Mouse (Mus musculus) natural killer cell, adult 2 months (primary cell): ENCODE measurements around the gene Ankrd55.
"Not testable (repeated sequence)": the region's sequence is repeated elsewhere in the genome, so short reads cannot be mapped to it uniquely, and the experiment has no call there.

Source experiments
- DNase-seq, 2 experiments: peaks; one replicate each; pipeline ENCODE4 v3.0.0; 2022; ENCODE audit warnings: low spot score in 2 of 2

Ankrd55 gene

DNA sequence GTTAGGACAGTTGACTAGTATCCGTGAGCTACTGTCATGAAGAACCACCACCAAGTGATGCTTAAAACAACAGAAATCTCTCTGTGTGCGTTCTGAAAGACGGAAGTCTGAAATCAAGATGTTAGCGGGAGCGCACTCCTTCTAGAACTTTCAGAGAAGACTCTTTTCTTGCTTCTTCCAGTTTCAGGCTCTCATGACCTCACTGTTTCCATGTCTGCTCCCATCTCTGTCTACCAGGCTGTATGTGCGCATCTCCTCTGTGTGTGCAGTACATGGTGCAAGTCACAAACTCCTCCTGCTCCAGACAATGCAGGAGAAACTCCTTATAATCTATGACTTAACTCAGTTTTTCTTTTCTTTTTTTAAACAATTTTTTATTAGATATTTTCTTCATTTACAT lies 4.8 kb downstream of the Ankrd55 start:
- DNase-seq: no peak

- DNase-seq: no peak
Observed at GRCm38 (mm10) chr13:112294446-112294845, 6.2 kb downstream of the Ankrd55 start.

DNA sequence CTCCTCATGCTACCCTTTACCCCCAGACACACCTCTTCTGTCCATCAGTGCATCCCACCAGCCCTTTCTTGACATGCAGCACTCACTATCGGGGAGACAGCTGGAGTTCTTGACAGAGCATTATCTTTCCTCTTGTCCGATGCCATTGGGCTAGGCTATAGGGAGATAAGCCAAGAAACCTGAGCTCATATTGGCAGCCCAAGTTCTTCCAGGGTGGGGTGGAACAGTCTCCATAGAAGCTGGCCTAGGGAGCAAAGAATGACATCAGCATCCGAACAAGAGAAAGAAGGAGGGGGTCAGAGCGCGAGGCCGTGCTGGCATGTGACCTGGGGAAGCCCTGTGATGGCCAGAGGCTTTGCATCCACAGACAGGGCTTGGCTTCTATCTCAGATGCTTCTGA lies 9.5 kb downstream of the Ankrd55 start:
- no peak for DNase-seq

DNA sequence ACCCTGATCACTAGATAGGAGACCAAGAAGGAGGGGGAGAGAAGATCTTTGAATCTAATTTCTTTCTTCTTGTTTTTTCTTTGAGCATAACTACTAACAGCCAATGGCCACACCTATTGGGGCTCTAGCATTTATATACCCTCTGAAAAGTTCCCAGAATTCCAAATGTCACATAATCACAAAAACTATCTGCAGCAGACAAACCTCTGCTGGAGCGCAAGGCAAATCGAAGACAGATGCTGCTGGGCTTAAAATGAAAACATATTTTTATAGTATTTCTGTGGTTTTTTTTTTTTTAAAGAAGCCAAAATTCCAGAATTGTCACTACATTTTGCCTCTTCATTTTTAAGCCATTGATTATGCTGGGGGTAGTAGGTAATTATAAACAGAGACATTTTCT lies 15.2 kb downstream of the Ankrd55 start:
- no peak for DNase-seq

DNA sequence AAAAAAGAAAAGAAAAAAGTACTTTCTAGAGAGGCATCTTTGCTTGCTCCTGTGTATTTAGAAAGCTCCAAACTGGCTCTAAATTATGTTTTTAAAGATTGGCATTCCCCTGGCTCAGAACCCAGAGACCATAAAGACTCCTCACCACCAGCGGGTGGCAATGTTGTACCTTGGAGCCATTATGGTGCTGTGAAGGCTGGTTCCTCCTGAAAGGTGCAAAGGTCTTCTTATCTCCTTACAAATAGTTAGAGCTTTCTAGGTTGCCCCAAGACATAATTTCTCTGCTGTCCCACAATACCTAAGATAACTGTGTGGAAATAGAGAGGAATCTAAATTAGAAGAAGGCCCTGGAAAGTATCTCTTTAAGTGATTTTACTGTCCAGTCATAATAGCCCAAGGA lies 20.4 kb downstream of the Ankrd55 start:
- DNase-seq: peak; percentile 11 to 72

DNA sequence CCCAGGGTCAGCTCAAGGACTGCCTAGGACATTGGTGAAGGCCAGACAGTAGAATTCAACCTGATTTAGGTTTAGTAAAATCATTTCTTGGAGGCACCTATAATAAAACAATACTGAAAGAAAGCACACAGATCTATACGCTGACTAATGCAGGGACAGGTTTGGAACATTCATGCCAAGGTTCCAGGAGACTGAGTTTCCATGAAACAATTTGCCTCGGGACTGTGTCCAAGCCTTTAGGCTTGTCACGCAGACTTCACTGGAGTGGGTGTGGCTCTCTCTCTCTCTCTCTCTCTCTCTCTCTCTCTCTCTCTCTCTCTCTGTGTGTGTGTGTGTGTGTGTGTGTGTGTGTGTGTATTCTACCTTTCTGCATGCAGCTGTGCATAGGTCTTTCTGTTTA lies 23.4 kb downstream of the Ankrd55 start:
- not testable (repeated sequence) for DNase-seq

DNA sequence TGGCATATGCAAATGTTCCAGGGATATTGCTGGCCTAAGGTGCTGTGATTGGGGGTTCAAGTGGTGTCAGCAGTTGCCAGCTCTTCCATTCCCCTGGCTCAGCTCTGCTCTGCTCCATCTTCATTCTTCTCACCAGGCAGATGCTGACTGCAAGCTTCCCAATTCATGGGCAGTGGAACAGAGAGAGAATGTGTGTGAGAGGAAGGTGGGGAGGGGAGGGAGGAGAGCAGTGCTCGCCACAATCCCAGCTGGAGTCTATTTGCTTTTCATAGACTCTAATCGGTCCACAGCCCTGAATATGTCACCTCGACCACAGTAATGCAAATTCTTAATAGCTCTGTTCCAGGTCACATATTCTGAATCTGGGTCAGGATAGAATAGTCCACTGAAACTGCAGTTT lies 27.2 kb downstream of the Ankrd55 start:
- DNase-seq: no peak

- DNase-seq: no peak
Observed at GRCm38 (mm10) chr13:112316622-112317482, 28.6 kb downstream of the Ankrd55 start.

DNA sequence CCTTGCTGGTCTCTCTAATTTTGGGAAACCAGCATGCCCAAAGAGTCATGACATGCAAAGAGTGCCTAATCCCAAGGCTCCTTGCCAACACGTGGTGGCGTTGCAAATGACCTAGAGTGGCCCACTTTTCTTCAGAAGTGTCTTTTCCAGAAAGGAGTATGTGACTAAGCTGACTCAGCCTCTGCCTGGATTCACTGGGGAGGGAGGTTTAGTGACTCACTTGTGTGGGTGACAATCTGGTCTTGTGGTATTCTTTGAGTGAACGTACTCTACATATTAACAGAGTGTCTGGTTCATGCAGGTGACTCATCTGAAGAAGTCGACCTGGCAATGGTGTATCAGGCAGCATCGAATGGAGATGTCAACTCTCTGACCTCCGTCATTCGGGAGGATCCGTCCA lies 29.9 kb downstream of the Ankrd55 start:
- DNase-seq: no peak

DNA sequence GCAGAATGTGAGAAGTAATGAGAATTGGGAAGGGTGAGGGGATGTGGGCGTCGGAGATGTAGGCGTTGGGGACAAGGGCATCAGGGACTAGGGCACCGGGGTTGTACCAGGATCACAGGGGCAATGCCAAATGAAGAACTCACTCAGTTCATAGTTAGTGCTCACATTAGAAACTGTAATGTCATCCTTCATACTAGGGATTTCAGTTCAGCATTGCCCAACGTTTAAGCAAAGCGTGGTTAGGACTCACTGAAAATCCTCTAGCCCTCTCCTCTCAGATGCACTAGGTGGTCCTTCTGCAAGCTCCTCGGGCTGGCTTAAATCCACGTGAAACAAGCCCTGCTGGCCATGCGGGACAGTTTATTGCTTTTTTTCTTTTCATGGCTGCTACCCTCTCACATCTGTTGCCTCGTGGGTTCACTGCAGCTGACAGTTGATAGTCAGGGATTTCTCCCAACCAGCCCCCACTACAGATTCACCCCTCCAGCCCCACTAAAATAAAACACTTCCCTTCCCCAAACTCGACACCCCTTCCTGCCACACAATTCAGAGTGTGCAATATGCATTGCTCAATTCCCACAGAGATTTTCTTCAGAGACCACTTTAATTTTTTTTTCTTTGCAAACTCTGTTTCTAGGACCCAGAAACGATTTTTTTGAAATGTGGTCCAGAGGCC lies 35.5 kb downstream of the Ankrd55 start:
- no peak for DNase-seq

DNA sequence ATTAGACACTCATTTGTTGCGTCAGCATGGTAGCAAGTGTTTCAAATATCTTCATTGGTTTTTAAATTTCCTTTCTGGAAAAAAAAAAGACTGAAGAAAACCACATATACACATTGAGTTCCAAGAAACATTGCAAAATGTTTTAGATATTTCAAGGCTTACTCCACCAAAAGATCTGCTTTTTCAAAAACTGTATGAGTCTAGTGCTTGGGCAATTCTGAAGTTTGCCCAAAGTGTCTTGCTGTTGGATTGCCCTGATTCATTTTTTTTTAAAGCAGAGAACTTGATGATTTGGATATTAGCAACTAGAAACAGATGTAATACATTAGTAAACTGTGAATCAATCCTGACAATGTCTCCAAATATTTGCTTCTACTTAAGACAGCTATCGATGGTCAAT lies 36.9 kb downstream of the Ankrd55 start:
- no peak for DNase-seq

DNA sequence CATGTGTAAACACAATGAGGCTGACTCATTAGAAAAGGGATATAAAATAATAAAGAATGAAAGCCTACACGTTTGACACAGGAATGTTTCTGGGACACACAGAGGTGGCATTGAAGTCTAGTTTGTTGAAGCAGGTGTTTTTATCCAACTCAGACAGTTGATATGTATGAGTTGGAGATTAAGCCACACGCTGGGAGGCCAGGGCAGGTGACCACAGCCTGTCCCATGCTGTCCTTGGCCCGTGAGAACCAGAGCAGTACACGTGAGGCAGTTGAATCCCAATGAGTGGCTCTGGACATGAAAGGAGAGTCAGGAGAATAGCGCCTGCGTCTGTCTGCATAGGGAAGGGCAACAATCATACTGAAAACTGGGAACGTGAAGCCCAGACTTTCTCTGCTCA lies 38.2 kb downstream of the Ankrd55 start:
- no peak for DNase-seq

- DNase-seq: no peak
Observed at GRCm38 (mm10) chr13:112326977-112327376, 38.7 kb downstream of the Ankrd55 start.

GRCm38 (mm10) chr13:112327511-112327910 lies 39.3 kb downstream of the Ankrd55 start:
- no peak for DNase-seq

- DNase-seq: no peak
Observed at GRCm38 (mm10) chr13:112330257-112330656, 42.0 kb downstream of the Ankrd55 start.

GRCm38 (mm10) chr13:112330919-112331681 lies 42.8 kb downstream of the Ankrd55 start:
- DNase-seq: no peak

- DNase-seq: no peak
Observed at GRCm38 (mm10) chr13:112331682-112332061, 43.4 kb downstream of the Ankrd55 start.

- DNase-seq: no peak
Observed at GRCm38 (mm10) chr13:112335531-112335930, 47.3 kb downstream of the Ankrd55 start.

DNA sequence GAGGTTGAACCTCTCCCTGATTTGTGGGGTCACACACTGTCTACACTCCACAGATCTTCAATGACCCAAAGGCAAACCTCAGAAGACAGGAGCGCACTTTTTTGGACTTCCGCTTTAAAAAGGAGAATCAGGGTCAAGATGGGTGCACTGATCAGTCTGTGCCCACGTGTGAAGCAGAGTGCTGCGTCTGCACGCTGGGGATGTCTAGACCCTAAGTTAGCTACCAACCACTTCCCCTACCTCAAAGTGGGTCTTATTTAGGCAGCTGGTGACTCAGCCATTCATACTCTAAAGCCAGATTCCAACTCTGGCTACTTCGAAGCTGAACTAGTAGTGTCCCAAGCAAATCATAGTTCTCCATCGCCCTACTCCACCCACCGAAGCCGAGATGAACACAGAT lies 48.9 kb downstream of the Ankrd55 start:
- DNase-seq: peak in 1 of 2 experiments; percentile 1

DNA sequence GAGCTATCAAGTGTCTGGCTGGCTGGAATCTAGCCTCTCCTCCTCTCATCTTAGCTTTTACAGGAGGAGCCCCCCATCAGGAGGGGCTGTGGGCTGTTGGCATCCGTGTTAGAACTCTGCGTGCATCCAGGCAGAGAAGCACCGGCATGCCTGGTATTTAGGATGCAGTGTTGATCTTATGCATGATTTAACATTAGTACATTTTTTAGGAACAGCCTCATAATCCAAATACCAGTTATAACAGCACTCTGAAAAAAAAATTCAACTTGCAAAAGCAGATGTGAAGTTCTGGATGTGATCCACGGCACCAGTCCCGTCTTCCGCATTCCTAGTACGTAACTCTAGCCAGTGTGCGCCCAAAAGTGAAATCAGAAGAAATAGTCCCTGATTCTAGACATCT lies 52.0 kb downstream of the Ankrd55 start:
- no peak for DNase-seq

DNA sequence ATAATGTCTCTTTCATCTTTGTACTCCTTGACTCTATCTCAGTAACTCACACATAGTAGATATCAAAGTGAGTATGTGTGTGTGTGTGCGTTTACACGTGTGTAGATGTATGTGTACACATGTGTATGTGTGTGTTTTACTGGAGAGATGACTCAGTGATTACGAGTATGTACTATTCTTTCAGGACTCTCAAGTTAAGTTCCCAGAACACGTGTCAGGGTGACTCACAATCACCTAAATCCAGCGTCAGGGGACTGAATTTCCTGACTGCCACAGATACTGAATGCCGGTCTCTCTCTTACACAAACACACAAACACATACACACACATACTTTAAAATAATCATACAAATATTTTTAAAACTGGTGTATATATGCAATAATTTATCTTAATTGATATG lies 52.5 kb downstream of the Ankrd55 start:
- DNase-seq: no peak

DNA sequence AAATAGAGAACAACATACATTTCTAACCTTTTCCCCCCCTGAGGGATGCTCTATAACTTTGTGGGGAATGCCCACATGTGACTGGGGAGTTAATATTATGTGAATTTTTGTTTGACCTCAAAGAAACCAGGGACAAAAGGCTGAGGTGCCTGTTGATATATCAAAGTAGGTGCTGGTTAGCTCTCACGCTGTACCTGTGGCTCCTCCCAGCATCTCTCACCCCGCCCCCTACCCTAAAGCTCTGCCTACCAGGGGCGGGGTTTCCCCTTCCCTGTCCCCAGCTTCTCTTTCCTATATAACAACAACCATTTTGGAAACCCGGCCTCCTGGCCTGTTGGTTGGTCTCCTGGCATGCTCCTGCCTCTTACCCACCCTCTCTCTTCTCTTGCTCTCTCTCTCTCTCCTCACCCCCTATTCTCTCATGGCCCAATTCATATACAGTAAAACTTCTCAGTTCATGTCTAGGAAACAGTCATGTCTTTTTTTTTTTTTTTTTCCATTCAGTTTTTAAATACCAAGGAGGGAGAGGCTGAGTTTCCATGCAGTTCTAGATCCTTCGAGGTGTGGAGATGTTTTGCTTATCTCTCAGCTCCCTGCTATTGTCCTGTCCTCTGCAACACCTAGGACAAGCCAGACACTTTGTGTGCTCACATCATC lies 54.8 kb downstream of the Ankrd55 start:
- DNase-seq: no peak
